Mouse (Mus musculus) CH12.LX (cell line): ENCODE results near the gene Pheta1.

Experiments
- CTCF ChIP-seq, 2 experiments: IDR thresholded peaks in 1 of 2; conservative IDR thresholded peaks in 1 of 2; 2 replicates each; pipeline ENCODE4 v1.5.1; 2011 to 2012; ENCODE audit warnings: low read depth in 2 of 2, low read length in 2 of 2, improper control_type of control experiment in 1 of 2, inconsistent platforms in 1 of 2, mild to moderate bottlenecking in 1 of 2, moderate library complexity in 1 of 2
- EP300 ChIP-seq: IDR thresholded peaks from 2 replicates; pipeline ENCODE4 v1.6.1; 2011; ENCODE audit warnings: low read length, improper control_type of control experiment
- MEF2A ChIP-seq: IDR thresholded peaks from 2 replicates; pipeline ENCODE4 v1.6.1; 2014; ENCODE audit warnings: low read depth, mild to moderate bottlenecking, inconsistent platforms, low read length, improper control_type of control experiment, borderline replicate concordance
- NELFE ChIP-seq: IDR thresholded peaks from 2 replicates; pipeline ENCODE4 v1.6.1; 2011; ENCODE audit warnings: low read depth, low read length, improper control_type of control experiment
- POLR2A ChIP-seq: IDR thresholded peaks from 2 replicates; pipeline ENCODE4 v1.6.1; 2011; ENCODE audit warnings: low read depth, mild to moderate bottlenecking, improper control_type of control experiment, low read length

DNA sequence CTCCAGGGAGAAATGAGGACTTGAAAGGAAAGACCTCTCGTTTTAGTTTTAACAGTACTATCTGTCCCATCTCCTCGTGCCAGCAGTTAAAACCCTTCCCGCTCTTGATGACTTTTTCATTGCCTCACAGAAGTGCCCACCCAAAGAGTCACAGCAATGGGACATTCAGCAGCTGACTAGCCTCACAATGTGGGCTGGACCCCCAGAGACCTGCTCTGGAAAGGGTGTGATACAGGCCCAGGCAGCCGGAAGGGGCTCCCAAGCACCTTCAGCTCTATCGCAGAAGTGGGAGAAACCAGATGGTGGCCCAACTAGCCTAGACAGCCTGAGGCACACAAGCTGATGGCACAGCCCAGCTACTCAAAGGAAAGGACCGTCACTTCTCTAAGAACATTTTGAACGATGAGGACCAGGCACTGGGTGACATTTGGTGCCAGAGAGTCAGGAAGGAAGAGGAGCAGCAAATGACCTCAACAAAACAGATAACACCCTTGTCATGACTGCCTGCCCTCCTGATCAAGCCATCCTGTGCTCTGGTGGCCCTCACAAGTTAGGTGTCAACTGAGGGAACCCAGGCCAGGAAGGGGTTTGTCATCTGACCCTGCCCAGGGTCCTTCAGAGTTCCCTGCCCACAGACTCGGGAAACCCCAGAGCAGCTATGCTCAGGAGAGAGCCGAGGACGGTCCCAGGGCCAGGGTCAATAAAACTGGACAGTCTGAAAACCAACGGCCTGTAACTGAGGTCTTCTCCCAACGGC lies 13.6 kb upstream of the Pheta1 start:
- TF ChIP-seq MEF2A, result no peak
- no peak for TF ChIP-seq CTCF (conservative IDR thresholded peaks at IDR 0.05 in 1 of 2, IDR thresholded peaks at IDR 0.05 in 1 of 2; ENCODE audit: low read depth in 2 of 2, low read length in 2 of 2)
- TF ChIP-seq POLR2A, result peak; percentile 13; the same call in 1 of the 2 replicates
- TF ChIP-seq NELFE, result no peak
- TF ChIP-seq EP300, result no peak
